Mouse (Mus musculus) kidney, adult 2 months (tissue): ENCODE results near the gene Gpr152. TPM values are rescaled to one million over a fixed set of nuclear protein-coding genes. Genes with fewer than 3 reads are reported as not detected.

ENCODE experiments used
- DNase-seq: peaks from one replicate; pipeline ENCODE4 v3.0.0; 2021
- H3K27ac ChIP-seq: fragments of 200-500 bp; 2 replicates; pipeline ENCODE4 v1.5.1; 2012; ENCODE audit warnings: low read depth, low read length, control low read depth, inconsistent platforms; ENCODE audit not compliant: insufficient read depth
- H3K27me3 ChIP-seq: fragments of 200-500 bp; replicated peaks from 2 replicates; pipeline ENCODE4 v1.6.1; 2012; ENCODE audit warnings: mild to moderate bottlenecking, moderate library complexity, low read length, inconsistent platforms; ENCODE audit not compliant: control insufficient read depth, insufficient read depth
- H3K36me3 ChIP-seq: fragments of 200-500 bp; 2 replicates; pipeline ENCODE4 v1.6.1; 2012; ENCODE audit warnings: mild to moderate bottlenecking, moderate library complexity, low read length, inconsistent platforms; ENCODE audit not compliant: control insufficient read depth, insufficient read depth
- H3K4me1 ChIP-seq: fragments of 200-500 bp; 2 replicates; pipeline ENCODE4 v1.6.1; 2011; ENCODE audit warnings: low read length; ENCODE audit not compliant: control insufficient read depth, insufficient read depth
- H3K4me3 ChIP-seq: fragments of 200-500 bp; 2 replicates; pipeline ENCODE4 v1.5.1; 2011; ENCODE audit warnings: mild to moderate bottlenecking, low read depth, low read length, control low read depth; ENCODE audit not compliant: insufficient read depth
- CTCF ChIP-seq: fragments of 200-500 bp; conservative IDR thresholded peaks from 2 replicates; pipeline ENCODE4 v1.5.1; 2011; ENCODE audit warnings: low read depth, mild to moderate bottlenecking, control low read depth, low read length, moderate library complexity, mixed read lengths; ENCODE audit not compliant: insufficient read depth, insufficient read length
- POLR2A ChIP-seq: fragments of 200-500 bp; IDR thresholded peaks from one replicate; pipeline ENCODE4 v1.6.1; 2011; ENCODE audit warnings: low read depth, low read length, control low read depth
- WGBS: fragments of 180-500 bp; shearing (Covaris S2); methylation state at CpG from one replicate; pipeline ENCODE4 v1.1.7; 2018; 5-methylcytosine and 5-hydroxymethylcytosine counted together
- polyA plus RNA-seq: library from polyadenylated mRNA; depleted of rRNA; stranded (reverse); fragments of >200 nt; gene quantifications from 2 replicates; pipeline ENCODE4 v1.2.3, GENCODE M21; 2012

Gpr152 gene
- polyA plus RNA-seq, 1 experiment = 0.05 TPM

- Histone ChIP-seq H3K27me3 (no peaks in the 10 kb centered on the region), H3K27ac (peak within 1 kb of the TSS; percentile 88), H3K4me3 (peak within 1 kb of the TSS; percentile 64), H3K4me1 (peaks cover 11% of the 10 kb centered on the region; the same call in 1 of the 2 replicates), H3K36me3 (no peaks in the 10 kb centered on the region)
- 1% methylated on average over 65 of the region's 65 CpGs for WGBS
- TF ChIP-seq POLR2A (peak; percentile 76), CTCF (no peak)
- peak; percentile 100 for DNase-seq
Measured at GRCm38 (mm10) chr19:4096642-4097440, 42.7 kb upstream of the Gpr152 start, which contains the start of gene Cdk2ap2. Cdk2ap2 (plus strand) TSS chr19:4097182.

GRCm38 (mm10) chr19:4097441-4097825 lies 42.2 kb upstream of the Gpr152 start:
- peaks cover 11% of the 10 kb centered on the region; the same call in 1 of the 2 replicates for H3K4me1 ChIP-seq

GRCm38 (mm10) chr19:4098426-4098825 lies 41.2 kb upstream of the Gpr152 start:
- Histone ChIP-seq H3K4me3 (no peak overlapping the region), H3K4me1 (peaks cover 11% of the 10 kb centered on the region; the same call in 1 of the 2 replicates), H3K36me3 (no peaks in the 10 kb centered on the region), H3K27me3 (no peaks in the 10 kb centered on the region), H3K27ac (no peak overlapping the region)
- no peak for DNase-seq
- WGBS = 67% methylated on average over 13 of the region's 13 CpGs
- no peak for TF ChIP-seq CTCF
- no peak for TF ChIP-seq POLR2A

More at GRCm38 (mm10) chr19:4097441-4097825, 42.2 kb upstream of the Gpr152 start:
- Histone ChIP-seq H3K36me3 (no peaks in the 10 kb centered on the region), H3K27ac (peak overlapping the region; percentile 76), H3K27me3 (no peaks in the 10 kb centered on the region), H3K4me3 (peak overlapping the region; percentile 64)
- TF ChIP-seq POLR2A (no peak), CTCF (no peak)
- peak; percentile 94 for DNase-seq
- whole genome bisulfite sequencing = 3% methylated on average over 21 of the region's 21 CpGs

GRCm38 (mm10) chr19:4099056-4099455 lies 40.5 kb upstream of the Gpr152 start:
- Histone ChIP-seq H3K4me3 (no peak overlapping the region), H3K27ac (peak overlapping the region; percentile 13), H3K36me3 (no peaks in the 10 kb centered on the region), H3K27me3 (no peaks in the 10 kb centered on the region), H3K4me1 (peaks cover 11% of the 10 kb centered on the region; the same call in 1 of the 2 replicates)
- peak; percentile 96 for DNase-seq
- WGBS = 7% methylated on average over 9 of the region's 9 CpGs
- TF ChIP-seq CTCF (peak; percentile 98), POLR2A (no peak)

- Histone ChIP-seq H3K27me3 (no peaks in the 10 kb centered on the region), H3K4me3 (peak within 1 kb of the TSS; percentile 80), H3K4me1 (peaks cover 11% of the 10 kb centered on the region; the same call in 1 of the 2 replicates), H3K27ac (peak within 1 kb of the TSS; percentile 48), H3K36me3 (no peaks in the 10 kb centered on the region)
- WGBS = 2% methylated on average over 53 of the region's 53 CpGs
- DNase-seq = peak; percentile 82
- no peak for TF ChIP-seq CTCF
- no peak for TF ChIP-seq POLR2A
Measured at GRCm38 (mm10) chr19:4099837-4100717, 39.5 kb upstream of the Gpr152 start, which contains the start of gene Pitpnm1. Pitpnm1 (plus strand) TSS chr19:4099998.

- H3K4me3 ChIP-seq = peak overlapping the region; percentile 80
- H3K4me1 ChIP-seq = peaks cover 11% of the 10 kb centered on the region; the same call in 1 of the 2 replicates
- no peak overlapping the region for H3K27ac ChIP-seq
- WGBS = 8% methylated on average over 52 of the region's 52 CpGs
- no peaks in the 10 kb centered on the region for H3K36me3 ChIP-seq
- DNase-seq = no peak
- TF ChIP-seq POLR2A (no peak), CTCF (no peak)
- H3K27me3 ChIP-seq = no peaks in the 10 kb centered on the region
Measured at GRCm38 (mm10) chr19:4100718-4101261, 38.8 kb upstream of the Gpr152 start.
